Mouse (Mus musculus) heart, postnatal 0 days (tissue): ENCODE measurements around the gene Rbfox2. TPM values are rescaled to one million over a fixed set of nuclear protein-coding genes. Genes with fewer than 3 reads are reported as not detected.

Experiments
- ATAC-seq: fragments of 200-750 bp; cut with Nextera tagmentation; 2 replicates; pipeline ENCODE4 v1.8.0; 2017; ENCODE audit warnings: low read depth, moderate number of reproducible peaks, moderate library complexity; ENCODE audit not compliant: insufficient read depth
- DNase-seq: peaks from one replicate; pipeline ENCODE4 v3.0.0-alpha.2; 2016; ENCODE audit warnings: low spot score
- H3K27ac ChIP-seq: fragments of 300-500 bp; sonication (generic); 2 replicates; pipeline ENCODE4 v1.5.1; 2014; ENCODE audit warnings: low read depth, mild to moderate bottlenecking
- H3K27me3 ChIP-seq: fragments of 300-500 bp; sonication (generic); 2 replicates; pipeline ENCODE4 v1.6.1; 2014; ENCODE audit warnings: low read length, mixed read lengths; ENCODE audit not compliant: control insufficient read depth, insufficient read depth
- H3K36me3 ChIP-seq: fragments of 300-500 bp; sonication (generic); replicated peaks from 2 replicates; pipeline ENCODE4 v1.6.1; 2014; ENCODE audit warnings: low read length, mixed read lengths; ENCODE audit not compliant: control insufficient read depth, insufficient read depth
- H3K4me1 ChIP-seq: fragments of 300-500 bp; sonication (generic); 2 replicates; pipeline ENCODE4 v1.6.1; 2014; ENCODE audit warnings: antibody characterized with exemption; ENCODE audit not compliant: control insufficient read depth, insufficient read depth
- H3K4me2 ChIP-seq: fragments of 300-500 bp; sonication (generic); 2 replicates; pipeline ENCODE4 v1.6.1; 2014; ENCODE audit warnings: low read depth, mild to moderate bottlenecking, low read length, moderate library complexity
- H3K4me3 ChIP-seq: fragments of 300-500 bp; sonication (generic); 2 replicates; pipeline ENCODE4 v1.5.1; 2014; ENCODE audit warnings: low read depth, low read length
- H3K9ac ChIP-seq: fragments of 300-500 bp; sonication (generic); replicated peaks from 2 replicates; pipeline ENCODE4 v1.6.1; 2014; ENCODE audit warnings: low read depth, low read length, mixed read lengths
- H3K9me3 ChIP-seq: fragments of 300-500 bp; sonication (generic); replicated peaks from 2 replicates; pipeline ENCODE4 v1.6.1; 2016; ENCODE audit warnings: low read length; ENCODE audit not compliant: control insufficient read depth
- CTCF ChIP-seq: IDR thresholded peaks from 2 replicates; pipeline ENCODE4 v1.5.1; 2016; ENCODE audit warnings: antibody characterized with exemption, control low read depth, low read depth
- EP300 ChIP-seq: IDR thresholded peaks from 2 replicates; pipeline ENCODE4 v1.6.1; 2016; ENCODE audit warnings: antibody characterized with exemption, low read depth
- WGBS: fragments of 180-500 bp; shearing (Covaris S2); extraction: QIAGEN DNeasy Blood & Tissue Kit; methylation state at CpG from one replicate; pipeline ENCODE4 v1.1.7; 2014; 5-methylcytosine and 5-hydroxymethylcytosine counted together
- polyA plus RNA-seq: library from polyadenylated mRNA; unstranded; fragments of >200 nt; fragmentation: Nextera tagmentation; extraction: Ambion mirVana; gene quantifications from 2 replicates; pipeline ENCODE4 v1.2.1, GENCODE M21; 2015
- total RNA-seq: library from RNA; depleted of rRNA; stranded (reverse); fragments of >200 nt; gene quantifications from 2 replicates; pipeline ENCODE4 v1.2.3, GENCODE M21; 2014; ENCODE audit warnings: low replicate concordance

Rbfox2 gene
- total and polyA plus RNA-seq, 2 experiments from 2014 or later, result 49.1 to 143 TPM

DNA sequence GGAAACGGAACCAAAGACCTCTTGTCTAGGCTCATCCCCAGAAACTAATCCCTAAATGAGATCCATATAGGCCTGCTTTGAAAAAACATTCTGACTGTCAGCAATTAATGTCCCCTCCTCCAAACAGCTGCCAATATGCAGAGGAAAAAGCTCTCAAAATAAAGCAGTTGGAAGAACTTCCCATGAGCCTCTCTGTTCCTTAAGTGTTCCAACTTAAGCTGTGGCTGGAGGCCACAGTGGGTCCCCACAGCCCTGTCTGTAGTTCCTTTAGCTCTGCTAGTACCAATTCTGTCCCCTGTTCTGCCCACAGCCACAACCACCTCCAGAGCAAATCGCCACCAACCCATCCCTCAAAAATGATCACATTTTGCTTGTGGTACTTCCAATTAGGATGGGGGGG is 10.2 kb downstream of the Rbfox2 start:
- DNase-seq, result no peak
- no peak overlapping the region for H3K27ac ChIP-seq
- no peaks in the 10 kb centered on the region for H3K27me3 ChIP-seq
- peaks cover 27% of the 10 kb centered on the region for H3K4me1 ChIP-seq
- TF ChIP-seq CTCF (no peak), EP300 (no peak)
- no peak overlapping the region for H3K4me2 ChIP-seq
- H3K9me3 ChIP-seq, result no peaks in the 10 kb centered on the region
- WGBS, result 87% methylated on average over 2 of the region's 2 CpGs
- no peaks in the 10 kb centered on the region for H3K36me3 ChIP-seq
- H3K4me3 ChIP-seq, result no peak overlapping the region
- no peak for ATAC-seq
- H3K9ac ChIP-seq, result no peak overlapping the region

DNA sequence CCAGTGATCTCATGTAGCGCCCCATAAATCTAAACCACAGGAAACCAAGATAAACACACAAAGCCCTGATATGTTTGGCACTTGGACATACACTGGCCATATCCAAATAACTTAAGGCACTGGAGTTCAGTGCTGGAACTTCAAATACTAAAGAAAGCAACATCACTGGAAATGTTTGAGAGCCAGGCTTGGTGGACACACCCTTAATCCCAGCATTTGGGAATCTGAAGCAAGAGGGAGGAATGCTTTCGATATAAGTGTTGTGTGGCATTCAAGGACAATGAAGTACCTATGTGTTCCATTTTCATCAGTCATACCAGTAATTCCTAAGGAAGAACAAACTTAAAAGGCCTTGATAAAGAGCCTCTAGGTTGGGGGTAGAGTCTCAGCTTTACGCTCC is 13.3 kb downstream of the Rbfox2 start:
- DNase-seq (no peak), ATAC-seq (no peak)
- H3K4me3 ChIP-seq, result no peak overlapping the region
- no peaks in the 10 kb centered on the region for H3K36me3 ChIP-seq
- H3K4me2 ChIP-seq, result no peak overlapping the region
- WGBS, result 80% methylated on average over 3 of the region's 3 CpGs
- no peaks in the 10 kb centered on the region for H3K9me3 ChIP-seq
- peaks cover 8% of the 10 kb centered on the region; the same call in 1 of the 2 replicates for H3K4me1 ChIP-seq
- TF ChIP-seq EP300 (no peak), CTCF (no peak)
- no peaks in the 10 kb centered on the region for H3K27me3 ChIP-seq
- H3K27ac ChIP-seq, result no peak overlapping the region
- no peak overlapping the region for H3K9ac ChIP-seq

DNA sequence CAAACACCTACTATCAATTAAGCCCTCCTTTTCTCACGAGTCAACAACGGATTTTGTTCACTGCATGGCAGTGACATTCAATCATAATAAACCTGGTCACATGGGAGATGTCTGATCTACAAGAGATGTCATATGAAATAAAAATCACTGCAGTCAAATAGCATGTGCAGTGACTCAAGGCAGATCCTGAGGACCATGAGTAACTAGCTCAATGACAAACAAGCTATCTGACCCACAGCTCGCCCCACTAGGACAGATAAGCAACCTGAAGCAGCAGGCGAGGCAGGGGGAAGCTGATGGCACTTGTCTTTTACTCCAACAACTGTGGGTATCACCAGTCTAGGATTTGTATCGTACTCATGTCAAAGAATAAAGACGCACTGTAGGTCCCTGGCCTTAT is 14.4 kb downstream of the Rbfox2 start:
- no peak for DNase-seq
- Histone ChIP-seq H3K4me3 (no peak overlapping the region), H3K27me3 (no peaks in the 10 kb centered on the region), H3K4me2 (no peak overlapping the region), H3K36me3 (no peaks in the 10 kb centered on the region), H3K9me3 (no peaks in the 10 kb centered on the region), H3K9ac (no peak overlapping the region), H3K4me1 (peaks cover 8% of the 10 kb centered on the region; the same call in 1 of the 2 replicates), H3K27ac (0 out of 2 replicates have a peak overlapping the region, but pooled peaks have one; percentile 15)
- ATAC-seq, result no peak
- WGBS, result 43% methylated on average over 6 of the region's 6 CpGs
- TF ChIP-seq CTCF (no peak), EP300 (no peak)

DNA sequence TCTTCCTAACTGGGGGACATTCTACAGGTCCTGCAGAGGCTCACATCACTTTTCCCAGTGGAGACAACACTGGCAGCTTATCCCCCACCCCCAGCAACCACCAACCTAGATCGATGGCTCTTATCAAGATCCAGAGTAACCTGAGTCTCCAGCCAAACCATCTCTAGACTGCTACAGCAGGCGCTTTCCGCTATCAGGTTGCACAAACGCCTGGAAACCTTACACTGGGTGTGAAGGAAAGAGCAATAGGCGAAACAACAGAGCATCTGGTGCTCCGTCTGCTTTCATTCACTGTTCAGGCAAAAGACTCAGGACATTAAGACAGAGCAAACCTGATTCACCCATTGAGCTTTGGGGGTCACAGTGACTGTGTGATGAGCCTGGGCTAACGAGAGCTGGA is 15.3 kb downstream of the Rbfox2 start:
- 56% methylated on average over 7 of the region's 7 CpGs for WGBS
- H3K27me3 ChIP-seq, result no peaks in the 10 kb centered on the region
- TF ChIP-seq EP300 (no peak), CTCF (no peak)
- H3K9ac ChIP-seq, result no peak overlapping the region
- H3K4me3 ChIP-seq, result no peak overlapping the region
- no peaks in the 10 kb centered on the region for H3K9me3 ChIP-seq
- H3K27ac ChIP-seq, result no peak overlapping the region
- DNase-seq (no peak), ATAC-seq (no peak)
- no peak overlapping the region for H3K4me2 ChIP-seq
- H3K36me3 ChIP-seq, result no peaks in the 10 kb centered on the region
- H3K4me1 ChIP-seq, result peaks cover 8% of the 10 kb centered on the region; the same call in 1 of the 2 replicates

DNA sequence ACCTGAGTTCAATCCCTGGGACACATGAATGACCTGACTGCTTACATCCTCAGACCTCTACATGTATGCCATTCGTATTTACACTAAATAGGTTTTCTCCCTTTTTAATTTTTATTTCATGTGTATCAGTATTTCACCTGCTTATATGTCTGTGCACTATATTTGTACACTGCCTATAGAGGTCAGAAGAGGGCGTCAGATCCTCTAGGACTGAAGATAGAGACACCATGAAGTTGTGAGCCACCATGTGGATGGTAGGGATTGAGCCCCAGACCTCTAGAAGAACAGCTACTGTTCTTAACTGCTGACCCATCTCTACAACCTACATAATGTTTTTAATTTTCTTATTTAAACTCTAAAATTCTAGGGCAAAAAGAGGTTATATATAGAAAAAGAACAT is 16.5 kb downstream of the Rbfox2 start:
- peaks cover 8% of the 10 kb centered on the region; the same call in 1 of the 2 replicates for H3K4me1 ChIP-seq
- no peak overlapping the region for H3K27ac ChIP-seq
- H3K36me3 ChIP-seq, result no peaks in the 10 kb centered on the region
- ATAC-seq (no peak), DNase-seq (no peak)
- H3K9ac ChIP-seq, result no peak overlapping the region
- TF ChIP-seq CTCF (no peak), EP300 (no peak)
- no peak overlapping the region for H3K4me2 ChIP-seq
- H3K27me3 ChIP-seq, result no peaks in the 10 kb centered on the region
- WGBS, result 70% methylated on average over 2 of the region's 2 CpGs
- H3K9me3 ChIP-seq, result no peaks in the 10 kb centered on the region
- H3K4me3 ChIP-seq, result no peak overlapping the region

DNA sequence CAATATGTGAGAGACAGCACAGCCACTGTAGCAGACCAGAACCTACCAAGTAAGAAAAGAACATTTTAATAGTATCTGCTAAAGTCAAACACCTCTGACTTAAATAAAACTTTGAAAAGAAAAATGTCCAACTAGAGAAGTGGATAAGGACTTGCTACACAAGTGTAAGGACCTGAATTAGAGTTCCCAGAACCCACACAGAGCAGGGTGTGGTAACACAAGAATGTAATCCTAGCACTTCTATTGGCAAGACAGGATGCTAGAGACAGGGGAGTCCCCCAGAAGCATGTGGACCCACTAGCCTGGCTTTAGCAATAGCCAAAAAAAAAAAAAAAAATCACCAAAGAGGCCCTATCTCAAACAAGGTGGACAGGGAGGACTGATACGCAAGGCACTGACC is 26.7 kb downstream of the Rbfox2 start:
- no peak for TF ChIP-seq CTCF
- no peak for TF ChIP-seq EP300

More for the DNA sequence above, 26.7 kb downstream of the Rbfox2 start:
- Histone ChIP-seq H3K36me3 (no peaks in the 10 kb centered on the region), H3K4me1 (no peaks in the 10 kb centered on the region), H3K27ac (no peak overlapping the region), H3K9me3 (no peaks in the 10 kb centered on the region), H3K4me3 (no peak overlapping the region), H3K4me2 (no peak overlapping the region), H3K27me3 (no peaks in the 10 kb centered on the region), H3K9ac (no peak overlapping the region)
- ATAC-seq, result no peak
- DNase-seq, result no peak
- 93% methylated on average over 1 of the region's 1 CpGs for WGBS
